Mouse (Mus musculus): ENCODE measurements around the gene Emc7.

The Emc7 gene

DNA sequence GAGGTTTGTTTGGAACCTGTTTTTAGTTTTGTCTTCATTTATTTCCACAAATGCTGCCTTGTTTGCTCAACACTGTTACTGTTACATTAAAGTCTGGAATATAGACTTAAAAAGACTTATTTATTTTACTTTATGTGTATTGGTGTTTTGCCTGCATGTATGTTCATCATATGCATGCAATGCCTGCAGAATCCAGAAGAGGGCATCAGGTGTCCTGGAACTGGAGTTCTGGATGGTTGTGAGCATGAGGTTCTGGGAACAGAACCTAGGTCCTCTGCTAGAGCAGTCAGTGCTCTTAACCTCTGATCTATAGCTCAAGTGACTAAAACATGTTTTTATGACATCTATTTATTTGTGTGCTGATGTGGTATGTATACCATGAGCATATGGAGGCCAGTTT lies 63.7 kb downstream of the Emc7 start:
- no peak for DNase-seq (ENCODE audit: extremely low spot score)

DNA sequence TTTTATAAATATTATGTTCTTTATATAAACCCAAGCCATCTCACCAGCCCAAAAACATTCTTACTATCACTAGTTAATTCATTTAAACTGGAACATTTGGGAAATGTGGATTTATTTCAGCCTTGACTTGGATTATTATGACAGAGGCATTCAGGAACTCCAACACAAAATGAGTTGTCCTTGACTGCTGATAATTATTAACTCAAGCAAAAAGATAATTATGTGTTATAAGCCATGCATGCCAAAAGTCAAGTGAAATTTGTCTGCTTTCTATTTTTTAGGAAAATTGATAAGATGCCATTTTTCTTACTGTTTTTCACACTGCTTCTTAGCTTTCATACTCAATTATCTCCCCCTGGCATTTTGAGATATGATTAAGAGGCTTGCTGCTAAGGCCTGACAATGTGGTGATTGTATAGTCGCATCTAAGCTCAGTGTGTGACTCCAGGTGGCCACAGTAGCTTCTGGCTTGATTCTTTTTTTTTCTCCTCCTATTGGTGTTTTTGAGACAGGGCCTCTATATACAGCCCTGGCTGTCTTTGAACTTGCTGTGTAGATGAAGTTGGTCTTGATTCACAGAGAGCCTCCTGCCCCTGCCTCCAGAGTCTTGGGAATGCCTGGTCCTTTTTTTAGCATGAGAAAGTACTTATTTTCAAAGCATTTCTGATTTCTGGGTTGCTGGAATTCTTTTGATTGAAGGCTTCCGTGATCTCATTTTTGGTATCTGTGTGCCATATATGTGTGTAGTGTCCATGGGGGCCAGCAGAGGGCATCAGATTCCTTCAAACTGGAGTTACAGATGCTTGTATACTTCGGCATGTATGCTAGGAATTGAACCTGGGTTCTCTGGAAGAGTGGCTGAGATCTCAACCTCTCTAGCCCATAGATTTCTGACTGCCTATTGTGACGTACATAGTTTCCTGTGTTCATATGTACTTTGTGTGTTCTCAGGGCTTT lies 66.0 kb downstream of the Emc7 start:
- DNase-seq (ENCODE audit: extremely low spot score): no peak

Data from embryo, embryonic 9.5 days (tissue).